Mouse (Mus musculus): ENCODE measurements around the gene Hilpda. TPM values are rescaled to one million over a fixed set of nuclear protein-coding genes. Genes with fewer than 3 reads are reported as not detected.

Gene Hilpda
- polyA plus RNA-seq, 1 experiment, result 5.5 TPM

DNA sequence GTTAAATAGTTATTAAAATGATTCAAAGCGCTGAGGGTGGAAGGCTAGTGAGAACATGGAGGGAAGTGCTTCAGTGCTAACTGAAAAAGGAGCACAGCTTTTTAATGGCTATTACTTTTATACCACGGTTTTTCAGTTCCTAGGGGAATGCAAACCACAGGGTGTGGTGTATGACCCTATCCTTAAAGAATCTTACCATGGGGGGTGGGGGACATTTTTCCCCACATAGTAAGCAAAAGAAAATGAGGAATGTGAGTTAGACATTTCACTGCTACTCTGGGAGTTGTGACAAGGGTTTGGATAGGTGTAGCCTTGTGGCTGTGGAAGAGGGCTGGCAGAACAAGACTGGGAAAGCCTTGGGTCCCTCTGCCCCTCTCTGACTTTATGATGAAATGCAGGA lies 45.0 kb downstream of the Hilpda start:
- no peaks in the 10 kb centered on the region for H3K36me3 ChIP-seq (ENCODE audit: control insufficient read depth, insufficient read depth, low read length)
- H3K27ac ChIP-seq (ENCODE audit: insufficient read depth, low read depth, low read length), result no peak overlapping the region
- 50% methylated on average over 2 of the region's 2 CpGs for WGBS
- no peaks in the 10 kb centered on the region for H3K27me3 ChIP-seq (ENCODE audit: control insufficient read depth, insufficient read depth, low read length)
- TF ChIP-seq POLR2A (IDR thresholded peaks at IDR 0.05; ENCODE audit: low read depth, low read length), result no peak
- no peak for TF ChIP-seq CTCF (IDR thresholded peaks at IDR 0.05; ENCODE audit: extremely low read depth, insufficient read length, insufficient replicate concordance, low read depth, low read length)
- no peak overlapping the region for H3K4me3 ChIP-seq (ENCODE audit: low read depth, low read length)
- no peaks in the 10 kb centered on the region for H3K4me1 ChIP-seq (ENCODE audit: control insufficient read depth, insufficient read depth, insufficient read length, low read length)

DNA sequence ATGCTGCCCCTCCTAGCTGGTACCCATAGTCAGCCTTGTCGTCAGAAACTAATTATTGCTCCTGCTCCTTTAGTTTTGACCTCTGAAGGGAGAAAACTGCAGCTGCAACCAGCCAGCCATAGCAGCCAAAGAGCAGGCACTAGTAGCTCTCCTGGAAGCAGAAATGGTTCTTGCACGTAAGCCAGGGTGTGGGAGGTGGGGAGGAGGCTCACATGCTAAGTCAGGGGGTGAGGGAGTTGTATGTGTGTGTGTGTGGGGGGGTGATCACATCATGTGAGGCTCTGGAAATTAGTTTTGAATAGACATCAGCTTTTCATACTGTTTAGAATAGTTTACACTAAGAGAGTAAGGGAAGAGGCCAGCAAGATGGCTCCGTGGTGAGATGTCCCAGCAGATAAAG lies 45.7 kb downstream of the Hilpda start:
- H3K27me3 ChIP-seq (ENCODE audit: control insufficient read depth, insufficient read depth, low read length), result no peaks in the 10 kb centered on the region
- H3K4me3 ChIP-seq (ENCODE audit: low read depth, low read length), result no peak overlapping the region
- H3K4me1 ChIP-seq (ENCODE audit: control insufficient read depth, insufficient read depth, insufficient read length, low read length), result no peaks in the 10 kb centered on the region
- WGBS, result 66% methylated on average over 3 of the region's 3 CpGs
- TF ChIP-seq CTCF (IDR thresholded peaks at IDR 0.05; ENCODE audit: extremely low read depth, insufficient read length, insufficient replicate concordance, low read depth, low read length) (no peak), POLR2A (IDR thresholded peaks at IDR 0.05; ENCODE audit: low read depth, low read length) (no peak)
- no peak overlapping the region for H3K27ac ChIP-seq (ENCODE audit: insufficient read depth, low read depth, low read length)
- H3K36me3 ChIP-seq (ENCODE audit: control insufficient read depth, insufficient read depth, low read length), result no peaks in the 10 kb centered on the region

DNA sequence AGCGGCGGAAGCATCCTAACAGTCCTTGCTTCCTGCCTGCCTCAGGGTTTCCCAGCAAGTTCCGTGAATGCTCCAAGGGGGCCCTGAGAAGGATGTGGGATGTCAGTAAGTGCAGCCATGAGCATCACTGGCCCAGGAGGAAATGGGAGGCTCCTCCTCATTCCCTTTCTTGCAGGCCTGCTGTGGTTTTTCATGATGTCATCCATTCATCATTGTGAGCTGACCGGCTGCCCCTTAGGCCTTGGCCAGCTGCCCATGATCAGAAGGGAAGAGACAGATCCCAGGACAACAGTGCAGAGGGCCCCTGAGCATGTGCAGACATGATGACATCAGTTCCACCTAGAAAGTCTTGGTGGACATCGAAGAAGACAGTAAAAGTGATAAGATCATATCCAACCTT lies 46.6 kb downstream of the Hilpda start, which contains the start of gene Fam71f1:
TSS of gene Fam71f1 (plus strand) at position 262 of the 400 bp plus-strand sequence.
- Histone ChIP-seq H3K27ac (ENCODE audit: insufficient read depth, low read depth, low read length) (no peak within 1 kb of the TSS), H3K27me3 (ENCODE audit: control insufficient read depth, insufficient read depth, low read length) (no peaks in the 10 kb centered on the region), H3K4me3 (ENCODE audit: low read depth, low read length) (no peak within 1 kb of the TSS), H3K4me1 (ENCODE audit: control insufficient read depth, insufficient read depth, insufficient read length, low read length) (no peaks in the 10 kb centered on the region), H3K36me3 (ENCODE audit: control insufficient read depth, insufficient read depth, low read length) (no peaks in the 10 kb centered on the region)
- TF ChIP-seq CTCF (IDR thresholded peaks at IDR 0.05; ENCODE audit: extremely low read depth, insufficient read length, insufficient replicate concordance, low read depth, low read length) (no peak), POLR2A (IDR thresholded peaks at IDR 0.05; ENCODE audit: low read depth, low read length) (no peak)
- 57% methylated on average over 5 of the region's 5 CpGs for WGBS

DNA sequence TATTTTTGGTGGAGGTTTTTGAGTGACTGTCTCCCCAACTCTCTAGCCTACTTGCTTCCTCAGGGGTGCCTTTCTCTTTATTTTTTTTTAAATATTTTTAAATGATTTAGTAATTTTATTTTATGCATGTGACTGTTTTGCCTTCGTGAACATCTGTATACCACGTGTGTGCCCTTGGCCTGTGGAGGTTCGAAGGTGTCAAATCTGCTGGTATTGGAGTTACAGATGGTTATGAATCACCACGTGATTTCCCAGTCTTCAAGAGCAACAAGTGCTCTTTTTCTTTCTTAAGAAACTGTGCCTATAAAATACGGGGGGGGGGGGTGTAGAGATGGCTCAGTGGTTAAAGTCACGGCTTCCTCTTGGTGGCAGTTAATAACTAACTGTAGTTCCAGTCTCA lies 49.3 kb downstream of the Hilpda start:
- H3K27me3 ChIP-seq (ENCODE audit: control insufficient read depth, insufficient read depth, low read length), result no peaks in the 10 kb centered on the region
- WGBS, result 75% methylated on average over 6 of the region's 6 CpGs
- no peak for TF ChIP-seq CTCF (IDR thresholded peaks at IDR 0.05; ENCODE audit: extremely low read depth, insufficient read length, insufficient replicate concordance, low read depth, low read length)

DNA sequence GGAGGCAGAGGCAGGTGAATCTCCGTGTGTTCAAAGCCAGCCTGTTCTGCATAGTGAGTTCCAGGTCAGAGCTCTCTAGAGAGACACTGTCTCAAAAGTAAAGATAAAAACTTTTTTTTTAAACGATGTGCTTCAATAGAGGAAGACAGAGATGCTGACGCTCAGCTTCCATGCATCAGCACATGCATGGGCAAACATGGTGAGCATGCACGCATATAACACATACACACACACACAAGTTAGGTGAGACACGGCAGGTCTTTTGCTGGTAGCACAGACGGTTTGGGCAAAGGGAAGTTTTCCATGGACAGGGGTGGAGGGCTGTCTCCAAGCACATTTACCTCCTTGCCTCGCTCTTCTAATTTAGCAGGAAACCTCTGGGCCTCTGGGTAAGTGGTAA lies 49.9 kb downstream of the Hilpda start:
- no peak overlapping the region for H3K4me3 ChIP-seq (ENCODE audit: low read depth, low read length)
- 88% methylated on average over 7 of the region's 7 CpGs for WGBS
- no peak for TF ChIP-seq POLR2A (IDR thresholded peaks at IDR 0.05; ENCODE audit: low read depth, low read length)
- no peak for TF ChIP-seq CTCF (IDR thresholded peaks at IDR 0.05; ENCODE audit: extremely low read depth, insufficient read length, insufficient replicate concordance, low read depth, low read length)
- H3K36me3 ChIP-seq (ENCODE audit: control insufficient read depth, insufficient read depth, low read length), result no peaks in the 10 kb centered on the region
- no peaks in the 10 kb centered on the region for H3K27me3 ChIP-seq (ENCODE audit: control insufficient read depth, insufficient read depth, low read length)
- no peaks in the 10 kb centered on the region for H3K4me1 ChIP-seq (ENCODE audit: control insufficient read depth, insufficient read depth, insufficient read length, low read length)
- no peak overlapping the region for H3K27ac ChIP-seq (ENCODE audit: insufficient read depth, low read depth, low read length)

More for the DNA sequence above, 49.3 kb downstream of the Hilpda start:
- no peaks in the 10 kb centered on the region for H3K36me3 ChIP-seq (ENCODE audit: control insufficient read depth, insufficient read depth, low read length)
- no peak overlapping the region for H3K27ac ChIP-seq (ENCODE audit: insufficient read depth, low read depth, low read length)
- no peaks in the 10 kb centered on the region for H3K4me1 ChIP-seq (ENCODE audit: control insufficient read depth, insufficient read depth, insufficient read length, low read length)
- H3K4me3 ChIP-seq (ENCODE audit: low read depth, low read length), result no peak overlapping the region

DNA sequence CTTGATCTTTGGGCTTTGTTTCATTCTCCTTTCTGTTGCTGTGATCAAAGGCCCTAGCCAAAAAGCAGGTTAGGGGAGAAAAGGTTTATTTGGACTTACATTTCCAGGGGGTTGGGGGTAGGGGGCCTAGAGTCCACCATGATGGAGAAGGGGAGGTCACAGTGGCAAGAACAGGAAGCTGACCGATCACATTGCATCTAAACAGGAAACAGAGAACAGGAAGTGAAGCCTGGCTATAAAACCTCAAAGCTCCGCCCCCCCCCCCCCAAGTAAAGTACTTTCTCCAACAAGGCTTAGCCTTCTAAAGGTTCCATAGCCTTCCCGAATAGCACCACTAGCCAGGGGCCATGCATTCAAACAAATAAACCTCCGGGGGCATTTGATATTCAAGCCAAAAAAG lies 50.4 kb downstream of the Hilpda start:
- 68% methylated on average over 4 of the region's 4 CpGs for WGBS
- H3K36me3 ChIP-seq (ENCODE audit: control insufficient read depth, insufficient read depth, low read length), result no peaks in the 10 kb centered on the region
- no peak for TF ChIP-seq POLR2A (IDR thresholded peaks at IDR 0.05; ENCODE audit: low read depth, low read length)
- TF ChIP-seq CTCF (IDR thresholded peaks at IDR 0.05; ENCODE audit: extremely low read depth, insufficient read length, insufficient replicate concordance, low read depth, low read length), result no peak

More for the DNA sequence above, 50.4 kb downstream of the Hilpda start:
- H3K27me3 ChIP-seq (ENCODE audit: control insufficient read depth, insufficient read depth, low read length), result no peaks in the 10 kb centered on the region
- H3K4me1 ChIP-seq (ENCODE audit: control insufficient read depth, insufficient read depth, insufficient read length, low read length), result no peaks in the 10 kb centered on the region
- no peak overlapping the region for H3K4me3 ChIP-seq (ENCODE audit: low read depth, low read length)
- H3K27ac ChIP-seq (ENCODE audit: insufficient read depth, low read depth, low read length), result no peak overlapping the region

Other genes with a start within 250 kb of the Hilpda start
- gene Lep, start 212.3 kb upstream of the Hilpda start, polyA plus RNA-seq (2012; rRNA removed), result 0.13 TPM in 1 of 2 replicates, not detected in the other
- gene Rbm28, start 107.5 kb upstream of the Hilpda start, polyA plus RNA-seq (2012; rRNA removed), result 0.90 and 1.2 TPM in 2 replicates
- 0.17 and 0.22 TPM in 2 replicates for gene Prrt4, start 92.9 kb upstream of the Hilpda start, polyA plus RNA-seq (2012; rRNA removed)
- gene Impdh1, start 56.1 kb upstream of the Hilpda start, polyA plus RNA-seq (2012; rRNA removed), result 15.0 and 15.6 TPM in 2 replicates
- gene Fam71f2, start 7.1 kb downstream of the Hilpda start, polyA plus RNA-seq (2012; rRNA removed), result 0.20 and 1.3 TPM in 2 replicates
- gene Fam71f1, start 46.7 kb downstream of the Hilpda start, polyA plus RNA-seq (2012; rRNA removed), result not detected in 2 replicates
- gene Calu, start 75.6 kb downstream of the Hilpda start, polyA plus RNA-seq (2012; rRNA removed), result 12.2 and 19.3 TPM in 2 replicates
- gene Opn1sw, start 116.0 kb downstream of the Hilpda start, polyA plus RNA-seq (2012; rRNA removed), result 0.14 and 0.24 TPM in 2 replicates
- gene Ccdc136, start 123.8 kb downstream of the Hilpda start, polyA plus RNA-seq (2012; rRNA removed), result 0.74 and 1.8 TPM in 2 replicates
- 5.9 and 7.9 TPM in 2 replicates for gene Flnc, start 160.8 kb downstream of the Hilpda start, polyA plus RNA-seq (2012; rRNA removed)
- 108 and 205 TPM in 2 replicates for gene Atp6v1f, start 195.2 kb downstream of the Hilpda start, polyA plus RNA-seq (2012; rRNA removed)
- 0.20 and 0.22 TPM in 2 replicates for gene Atp6v1fnb, start 198.9 kb downstream of the Hilpda start, polyA plus RNA-seq (2012; rRNA removed)
- 3.0 and 3.4 TPM in 2 replicates for gene Kcp, start 235.5 kb downstream of the Hilpda start, polyA plus RNA-seq (2012; rRNA removed)

Measured in small intestine, adult 2 months (tissue).